Mouse (Mus musculus) splenic B cell, adult 2 months (primary cell): ENCODE data around the gene Reps2.

Experiments
- DNase-seq: peaks from one replicate; pipeline ENCODE4 v3.0.0-alpha.2; 2011; ENCODE audit warnings: low read depth, low spot score
- H3K27me3 ChIP-seq: 2 replicates; pipeline ENCODE4 v1.6.1; 2012; ENCODE audit warnings: mild to moderate bottlenecking, low read length, moderate library complexity, mixed read lengths; ENCODE audit not compliant: control insufficient read depth, poor library complexity, insufficient read depth, severe bottlenecking
- H3K36me3 ChIP-seq: 2 replicates; pipeline ENCODE4 v1.6.1; 2012; ENCODE audit warnings: mild to moderate bottlenecking, low read length, moderate library complexity, mixed read lengths; ENCODE audit not compliant: control insufficient read depth, poor library complexity, insufficient read depth, severe bottlenecking

The Reps2 gene

GRCm38 (mm10) chrX:162554513-162554912, 88.9 kb downstream of the Reps2 start:
- Histone ChIP-seq H3K27me3 (no peaks in the 10 kb centered on the region), H3K36me3 (no peaks in the 10 kb centered on the region)
- no peak for DNase-seq

DNA sequence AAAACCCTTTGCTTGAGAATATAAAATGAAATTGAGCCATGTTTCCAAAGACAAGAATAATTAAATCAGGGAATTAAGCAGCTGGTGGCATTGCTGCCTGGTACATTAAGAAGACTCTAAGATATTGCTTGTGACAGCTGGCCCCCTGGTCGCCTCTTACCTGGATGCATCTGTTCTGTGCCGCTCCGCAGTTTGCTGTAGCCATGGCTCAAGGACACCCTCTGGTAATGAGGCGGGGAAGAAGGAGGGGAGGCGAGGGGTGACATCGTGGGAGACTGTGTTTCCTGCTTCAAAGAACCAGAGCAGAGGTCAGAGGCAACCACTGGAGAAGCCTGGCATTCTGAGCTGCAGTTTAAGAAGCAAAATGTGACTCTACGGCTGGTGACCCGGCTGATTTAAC, 91.1 kb downstream of the Reps2 start:
- no peak for DNase-seq
- H3K36me3 ChIP-seq = no peaks in the 10 kb centered on the region
- no peaks in the 10 kb centered on the region for H3K27me3 ChIP-seq

DNA sequence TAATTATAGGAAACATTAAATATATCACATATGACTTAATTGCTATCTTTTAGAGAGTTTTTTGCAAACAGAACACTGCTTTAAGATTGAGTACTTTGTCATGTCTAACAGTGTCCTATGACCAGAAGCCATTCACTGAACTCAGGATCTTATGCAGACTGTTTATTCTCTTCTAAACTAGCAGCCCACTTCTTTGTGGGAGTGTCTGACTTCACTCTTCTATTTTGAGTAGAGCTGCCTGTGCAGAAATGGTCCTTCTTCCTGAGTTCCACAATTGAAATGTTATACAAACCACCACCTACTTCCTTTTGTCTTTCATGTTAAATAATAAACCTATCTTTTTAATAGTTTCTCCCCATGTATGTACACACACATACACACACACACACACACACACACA, 98.4 kb downstream of the Reps2 start:
- H3K27me3 ChIP-seq = no peaks in the 10 kb centered on the region
- DNase-seq = no peak
- H3K36me3 ChIP-seq = no peaks in the 10 kb centered on the region

- DNase-seq = no peak
- H3K36me3 ChIP-seq = no peaks in the 10 kb centered on the region
- H3K27me3 ChIP-seq = no peaks in the 10 kb centered on the region
Observed at GRCm38 (mm10) chrX:162542576-162543227, 100.7 kb downstream of the Reps2 start.

DNA sequence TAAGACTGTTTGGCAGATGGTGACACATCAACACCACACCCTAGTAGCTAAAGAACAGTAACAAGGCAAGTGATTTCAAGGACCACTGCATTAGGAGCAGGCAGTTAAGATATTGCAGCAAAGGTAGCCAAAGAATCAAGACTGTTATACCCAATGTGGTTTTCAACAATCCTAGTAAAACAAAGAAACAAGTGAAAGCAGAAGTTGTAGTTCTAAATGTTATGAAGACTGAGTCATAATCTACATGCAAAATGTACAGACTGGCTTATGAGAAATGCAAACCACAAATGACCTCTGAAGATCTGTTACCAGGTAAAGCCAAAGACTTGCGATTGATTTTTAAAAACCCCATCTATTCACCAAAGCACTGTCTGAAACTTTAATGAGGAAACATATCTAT, 101.5 kb downstream of the Reps2 start:
- Histone ChIP-seq H3K27me3 (no peaks in the 10 kb centered on the region), H3K36me3 (no peaks in the 10 kb centered on the region)
- no peak for DNase-seq

GRCm38 (mm10) chrX:162531016-162531415, 112.4 kb downstream of the Reps2 start:
- Histone ChIP-seq H3K27me3 (no peaks in the 10 kb centered on the region), H3K36me3 (no peaks in the 10 kb centered on the region)
- no peak for DNase-seq

- no peaks in the 10 kb centered on the region for H3K27me3 ChIP-seq
- peak; percentile 7 for DNase-seq
- no peaks in the 10 kb centered on the region for H3K36me3 ChIP-seq
Observed at GRCm38 (mm10) chrX:162527240-162527639, 116.2 kb downstream of the Reps2 start.

GRCm38 (mm10) chrX:162521831-162522514, 121.5 kb downstream of the Reps2 start:
- no peaks in the 10 kb centered on the region for H3K27me3 ChIP-seq
- H3K36me3 ChIP-seq = no peaks in the 10 kb centered on the region

GRCm38 (mm10) chrX:162521197-162521596, 122.3 kb downstream of the Reps2 start:
- Histone ChIP-seq H3K27me3 (no peaks in the 10 kb centered on the region), H3K36me3 (no peaks in the 10 kb centered on the region)
- no peak for DNase-seq

More at GRCm38 (mm10) chrX:162521831-162522514, 121.5 kb downstream of the Reps2 start:
- no peak for DNase-seq

DNA sequence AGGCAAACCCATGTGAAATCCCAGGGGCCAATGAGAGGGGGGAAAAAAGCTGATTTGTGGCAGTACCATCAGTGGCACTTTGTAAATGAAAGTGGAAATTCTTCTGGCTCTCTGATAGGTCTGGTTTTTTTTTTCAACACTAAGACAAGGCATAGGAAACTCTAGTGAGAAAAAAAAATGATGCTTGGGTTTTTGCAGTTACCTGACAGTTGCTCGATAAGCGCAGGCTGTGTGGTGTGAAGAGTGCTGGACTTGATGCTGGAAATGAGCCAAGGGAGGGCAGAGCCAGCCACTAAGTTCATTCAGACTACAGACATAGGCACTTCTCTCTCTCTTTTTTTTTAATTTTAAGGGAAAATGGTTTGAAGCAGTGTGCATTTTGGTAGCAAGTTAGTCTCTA, 123.1 kb downstream of the Reps2 start:
- Histone ChIP-seq H3K36me3 (no peaks in the 10 kb centered on the region), H3K27me3 (no peaks in the 10 kb centered on the region)
- DNase-seq = no peak

GRCm38 (mm10) chrX:162510426-162510980, 132.9 kb downstream of the Reps2 start:
- no peaks in the 10 kb centered on the region for H3K36me3 ChIP-seq
- DNase-seq = no peak
- no peaks in the 10 kb centered on the region for H3K27me3 ChIP-seq

- Histone ChIP-seq H3K36me3 (no peaks in the 10 kb centered on the region), H3K27me3 (no peaks in the 10 kb centered on the region)
- no peak for DNase-seq
Observed at GRCm38 (mm10) chrX:162505186-162505585, 138.3 kb downstream of the Reps2 start.

- no peaks in the 10 kb centered on the region for H3K36me3 ChIP-seq
- DNase-seq = no peak
Observed at GRCm38 (mm10) chrX:162503436-162503835, 140.0 kb downstream of the Reps2 start.

GRCm38 (mm10) chrX:162500962-162501361, 142.5 kb downstream of the Reps2 start:
- no peaks in the 10 kb centered on the region for H3K36me3 ChIP-seq
- DNase-seq = no peak
- no peaks in the 10 kb centered on the region for H3K27me3 ChIP-seq

More at GRCm38 (mm10) chrX:162503436-162503835, 140.0 kb downstream of the Reps2 start:
- no peaks in the 10 kb centered on the region for H3K27me3 ChIP-seq

DNA sequence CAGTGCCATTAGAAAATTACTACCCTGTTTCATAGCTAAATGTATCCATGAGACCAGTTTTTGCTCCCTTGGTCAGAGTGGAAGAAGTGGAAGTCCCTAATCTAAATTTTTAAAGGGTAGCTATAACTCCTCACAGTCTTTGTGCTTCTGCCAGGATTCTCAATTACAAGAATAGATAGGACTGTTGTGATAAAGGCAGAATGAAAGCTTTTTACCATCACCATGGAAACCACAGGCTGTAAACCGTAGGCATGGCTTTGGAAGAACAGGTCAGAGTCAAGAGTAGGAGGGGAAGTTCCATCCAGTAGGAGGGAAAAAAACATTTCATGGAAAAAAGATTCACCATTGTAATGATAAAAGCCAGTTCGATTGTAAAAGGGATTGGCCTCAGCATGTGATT, 147.0 kb downstream of the Reps2 start:
- Histone ChIP-seq H3K36me3 (no peaks in the 10 kb centered on the region), H3K27me3 (no peaks in the 10 kb centered on the region)
- DNase-seq = no peak
